Mouse (Mus musculus) cerebellum, adult 8-10 months (tissue): ENCODE results near the gene Atp23.

Experiments
- DNase-seq: peaks from one replicate; pipeline ENCODE4 v3.0.0; 2022

Atp23 gene

GRCm38 (mm10) chr10:126900821-126901487 is at the start of gene Atp23:
Atp23 (minus strand) TSS chr10:126901355.
- DNase-seq: peak; percentile 93

GRCm38 (mm10) chr10:126950572-126950971 is 49.4 kb upstream of the Atp23 start:
- no peak for DNase-seq

- DNase-seq: no peak
Measured at GRCm38 (mm10) chr10:126949824-126950223, 48.7 kb upstream of the Atp23 start.

- DNase-seq: no peak
Measured at GRCm38 (mm10) chr10:126945531-126945930, 44.4 kb upstream of the Atp23 start.

- no peak for DNase-seq
Measured at GRCm38 (mm10) chr10:126940949-126941348, 39.8 kb upstream of the Atp23 start.

GRCm38 (mm10) chr10:126935556-126936381 is 34.6 kb upstream of the Atp23 start:
- no peak for DNase-seq

- DNase-seq: no peak
Measured at GRCm38 (mm10) chr10:126935121-126935520, 34.0 kb upstream of the Atp23 start.

- DNase-seq: no peak
Measured at GRCm38 (mm10) chr10:126934561-126934960, 33.4 kb upstream of the Atp23 start.

- DNase-seq: no peak
Measured at GRCm38 (mm10) chr10:126931760-126932139, 30.6 kb upstream of the Atp23 start.

GRCm38 (mm10) chr10:126931123-126931759 is 30.1 kb upstream of the Atp23 start:
- no peak for DNase-seq

GRCm38 (mm10) chr10:126930270-126931121 is 29.3 kb upstream of the Atp23 start:
- DNase-seq: no peak

- DNase-seq: no peak
Measured at GRCm38 (mm10) chr10:126929543-126929942, 28.4 kb upstream of the Atp23 start.

GRCm38 (mm10) chr10:126928819-126929206 is 27.7 kb upstream of the Atp23 start:
- no peak for DNase-seq

GRCm38 (mm10) chr10:126928011-126928818 is 27.1 kb upstream of the Atp23 start:
- peak; percentile 83 for DNase-seq

- DNase-seq: peak; percentile 67
Measured at GRCm38 (mm10) chr10:126927101-126927961, 26.2 kb upstream of the Atp23 start.

- peak; percentile 43 for DNase-seq
Measured at GRCm38 (mm10) chr10:126925391-126925790, 24.2 kb upstream of the Atp23 start.

GRCm38 (mm10) chr10:126924087-126924486 is 22.9 kb upstream of the Atp23 start:
- DNase-seq: peak; percentile 69

- no peak for DNase-seq
Measured at GRCm38 (mm10) chr10:126920220-126920619, 19.1 kb upstream of the Atp23 start.

- DNase-seq: peak; percentile 97
Measured at GRCm38 (mm10) chr10:126919067-126919466, 17.9 kb upstream of the Atp23 start.

GRCm38 (mm10) chr10:126914288-126914687 is 13.1 kb upstream of the Atp23 start:
- DNase-seq: no peak

GRCm38 (mm10) chr10:126911479-126911878 is 10.3 kb upstream of the Atp23 start:
- no peak for DNase-seq
